Mouse (Mus musculus) ES-E14 (cell line): ENCODE measurements at regions not wholly inside any gene's neighbourhood (a gene's known extent, or its start where the extent isn't known, plus 50 kb on each side); places are given as distances from the start of the nearest gene placed in this dataset.

Experiments
- DNase-seq: peaks from one replicate; pipeline ENCODE4 v3.0.0-alpha.2; 2013; ENCODE audit warnings: low read depth, low spot score
- H3K27ac ChIP-seq: 2 replicates; pipeline ENCODE4 v1.5.1; 2012; ENCODE audit warnings: low read depth, mild to moderate bottlenecking, low read length, moderate library complexity, mixed read lengths; ENCODE audit not compliant: poor library complexity, insufficient read depth, severe bottlenecking
- H3K36me3 ChIP-seq: 2 replicates; pipeline ENCODE4 v1.6.1; 2012; ENCODE audit warnings: mild to moderate bottlenecking, low read length, moderate library complexity, mixed read lengths; ENCODE audit not compliant: control insufficient read depth, poor library complexity, insufficient read depth, severe bottlenecking
- H3K4me1 ChIP-seq, 2 experiments: fragments of 150-350 bp in 1 of 2; sonication (generic) in 1 of 2; 2 replicates each; pipeline ENCODE4 v1.6.1; 2012; ENCODE audit warnings: low read length in 2 of 2, mild to moderate bottlenecking in 1 of 2, mixed read lengths in 1 of 2; ENCODE audit not compliant: control insufficient read depth in 2 of 2, insufficient read depth in 2 of 2, poor library complexity in 1 of 2
- H3K4me3 ChIP-seq, 2 experiments: fragments of 150-350 bp in 1 of 2; sonication (generic) in 1 of 2; 2 replicates each; pipeline ENCODE4 v1.5.1; 2012; ENCODE audit warnings: low read length in 2 of 2, low read depth in 1 of 2, mild to moderate bottlenecking in 1 of 2, mixed read lengths in 1 of 2; ENCODE audit not compliant: insufficient read depth in 1 of 2, poor library complexity in 1 of 2, severe bottlenecking in 1 of 2
- H3K9ac ChIP-seq: 2 replicates; pipeline ENCODE4 v1.6.1; 2012; ENCODE audit warnings: low read depth, mild to moderate bottlenecking, low read length, mixed read lengths; ENCODE audit not compliant: poor library complexity, insufficient read depth, severe bottlenecking
- H3K9me3 ChIP-seq: fragments of 150-350 bp; sonication (generic); 2 replicates; pipeline ENCODE4 v1.6.1; 2012; ENCODE audit warnings: low read depth, mild to moderate bottlenecking, low read length; ENCODE audit not compliant: control insufficient read depth, insufficient read depth
- CHD2 ChIP-seq: IDR thresholded peaks from 2 replicates; pipeline ENCODE4 v1.6.1; 2014; ENCODE audit warnings: mild to moderate bottlenecking, low read depth, low read length, inconsistent platforms
- HCFC1 ChIP-seq: IDR thresholded peaks from 2 replicates; pipeline ENCODE4 v1.6.1; 2012; ENCODE audit warnings: low read length, inconsistent platforms, borderline replicate concordance; ENCODE audit not compliant: insufficient read depth
- MAFK ChIP-seq: IDR thresholded peaks from 2 replicates; pipeline ENCODE4 v1.6.1; 2014; ENCODE audit warnings: mild to moderate bottlenecking, low read depth, low read length, inconsistent platforms; ENCODE audit not compliant: insufficient read depth
- ZC3H11A ChIP-seq: IDR thresholded peaks from 2 replicates; pipeline ENCODE4 v1.6.1; 2012; ENCODE audit warnings: low read depth, mild to moderate bottlenecking, inconsistent platforms, low read length, borderline replicate concordance
- ZNF384 ChIP-seq: IDR thresholded peaks from 2 replicates; pipeline ENCODE4 v1.6.1; 2012; ENCODE audit warnings: low read depth, low read length, inconsistent platforms
- in situ Hi-C, 2 experiments: fragments of 600-800 bp; cut with MboI; formaldehyde crosslinking; loops; one replicate each; pipeline ENCODE4 v1.15.1; 2025; ENCODE audit warnings: low sequenced_read_pairs in 2 of 2, inconsistent platforms in 1 of 2; ENCODE audit not compliant: unreplicated experiment in 2 of 2

- Histone ChIP-seq H3K27ac (no peak overlapping the region), H3K4me3 (no peak overlapping the region), H3K9me3 (no peaks in the 10 kb centered on the region), H3K36me3 (no peaks in the 10 kb centered on the region), H3K9ac (no peak overlapping the region), H3K4me1 (no peaks in the 10 kb centered on the region)
- no peak for TF ChIP-seq ZNF384
- TF ChIP-seq ZC3H11A: no peak
- TF ChIP-seq CHD2: no peak
- TF ChIP-seq HCFC1: no peak
- TF ChIP-seq MAFK: no peak
- no peak for DNase-seq
- in situ Hi-C loops: no loop called here
Observed at GRCm38 (mm10) chr4:72328282-72329025, 127.7 kb upstream of the Tle1 start.

- no peak for TF ChIP-seq HCFC1
- TF ChIP-seq ZC3H11A: no peak
- no peaks in the 10 kb centered on the region for H3K4me1 ChIP-seq
- H3K4me3 ChIP-seq: no peak overlapping the region
- H3K36me3 ChIP-seq: no peaks in the 10 kb centered on the region
- no peaks in the 10 kb centered on the region for H3K9me3 ChIP-seq
- H3K9ac ChIP-seq: no peak overlapping the region
- DNase-seq: no peak
- in situ Hi-C loops: no loop called here
- no peak overlapping the region for H3K27ac ChIP-seq
Observed at GRCm38 (mm10) chr4:72324913-72325312, 124.2 kb upstream of the Tle1 start.

- DNase-seq: no peak
- no peak overlapping the region for H3K4me3 ChIP-seq
- no peaks in the 10 kb centered on the region for H3K9me3 ChIP-seq
- H3K36me3 ChIP-seq: no peaks in the 10 kb centered on the region
- no peaks in the 10 kb centered on the region for H3K4me1 ChIP-seq
- in situ Hi-C loops: loop anchor here in 1 of 2 experiments (25.0 kb wide), 1 partner anchor 752 kb away; no protein-coding TSS in a partner anchor
- TF ChIP-seq CHD2: no peak
- no peak for TF ChIP-seq ZC3H11A
- no peak for TF ChIP-seq ZNF384
- no peak for TF ChIP-seq HCFC1
- TF ChIP-seq MAFK: no peak
- H3K9ac ChIP-seq: no peak overlapping the region
- H3K27ac ChIP-seq: no peak overlapping the region
Observed at GRCm38 (mm10) chr4:72285112-72285675, 84.5 kb upstream of the Tle1 start.

- Histone ChIP-seq H3K36me3 (no peaks in the 10 kb centered on the region), H3K4me3 (no peak overlapping the region), H3K27ac (no peak overlapping the region), H3K4me1 (no peaks in the 10 kb centered on the region), H3K9me3 (no peaks in the 10 kb centered on the region), H3K9ac (no peak overlapping the region)
- DNase-seq: no peak
- in situ Hi-C loops: no loop called here
- TF ChIP-seq ZC3H11A (no peak), MAFK (no peak), HCFC1 (no peak), ZNF384 (no peak), CHD2 (no peak)
Observed at GRCm38 (mm10) chr4:72250531-72250930, 49.8 kb upstream of the Tle1 start.
